Mouse (Mus musculus) frontal cortex, postnatal 36 days (tissue): ENCODE measurements around the gene Olfr983.
A peak's percentile ranks its signal among the peaks of the same experiment; 100 is the strongest.

ENCODE experiments used
- DNase-seq, 2 experiments: peaks; one replicate each; pipeline ENCODE4 v3.0.0; 2022; ENCODE audit warnings: low spot score in 2 of 2

Olfr983 gene

DNA sequence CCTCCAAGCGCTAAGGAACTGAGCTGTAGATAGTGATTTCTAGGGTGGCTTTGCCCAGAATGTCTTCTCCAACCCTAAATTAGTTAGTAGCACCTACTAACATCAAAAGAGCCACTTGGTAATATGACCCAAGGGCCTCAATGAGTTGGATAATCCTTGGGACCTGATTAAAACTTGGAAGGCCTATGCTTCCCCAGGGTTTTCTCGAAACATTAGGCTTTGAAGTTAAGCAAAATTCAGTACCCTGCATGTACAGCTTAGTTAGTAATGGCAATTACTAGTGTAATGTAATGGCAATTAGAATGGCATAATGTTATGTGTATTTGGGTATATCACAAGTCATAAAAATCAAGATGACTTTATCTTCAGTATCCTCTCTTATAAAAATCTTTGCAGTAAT is at the start of gene Olfr983:
Gene Olfr983, minus strand, starts transcription at position 101 of the 400 bp plus-strand sequence.
- no peak for DNase-seq

DNA sequence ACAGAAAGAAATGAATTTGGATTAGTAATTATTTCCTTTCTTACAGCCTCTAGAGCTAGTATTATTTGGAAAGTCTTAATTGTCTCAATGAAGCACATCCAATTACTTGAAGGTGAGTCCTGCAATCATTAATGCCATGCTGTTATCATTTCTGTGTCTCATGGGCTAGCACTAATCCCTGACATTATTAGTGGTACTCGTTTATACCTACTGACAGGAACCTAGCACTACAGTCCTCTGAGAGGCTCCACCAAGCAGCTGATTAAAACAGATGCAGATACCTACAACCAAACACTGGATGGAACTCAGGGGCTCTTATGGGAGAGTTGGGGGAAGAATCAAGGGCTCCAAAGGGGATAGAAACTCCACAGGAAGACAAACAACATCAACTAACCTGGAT is 48.1 kb upstream of the Olfr983 start:
- no peak for DNase-seq

DNA sequence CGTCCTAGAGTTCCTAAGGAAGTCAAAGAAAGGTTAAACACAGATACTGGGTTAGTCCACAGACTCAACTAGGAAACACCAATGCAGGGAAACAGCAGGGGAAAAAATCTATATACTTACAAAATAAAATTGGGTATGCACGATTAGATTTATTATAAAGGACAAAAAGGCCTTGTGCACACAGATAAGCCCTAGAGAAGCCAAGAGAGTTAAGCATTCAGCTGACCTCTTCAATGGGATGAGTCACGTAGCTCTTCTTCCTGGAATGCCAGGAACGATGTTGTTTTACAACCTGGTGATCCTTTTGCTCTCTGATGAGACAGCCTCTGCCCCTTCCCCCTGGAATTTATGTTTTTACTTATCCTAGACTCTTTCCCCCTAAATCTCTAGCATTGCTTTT is 46.1 kb upstream of the Olfr983 start:
- no peak for DNase-seq

DNA sequence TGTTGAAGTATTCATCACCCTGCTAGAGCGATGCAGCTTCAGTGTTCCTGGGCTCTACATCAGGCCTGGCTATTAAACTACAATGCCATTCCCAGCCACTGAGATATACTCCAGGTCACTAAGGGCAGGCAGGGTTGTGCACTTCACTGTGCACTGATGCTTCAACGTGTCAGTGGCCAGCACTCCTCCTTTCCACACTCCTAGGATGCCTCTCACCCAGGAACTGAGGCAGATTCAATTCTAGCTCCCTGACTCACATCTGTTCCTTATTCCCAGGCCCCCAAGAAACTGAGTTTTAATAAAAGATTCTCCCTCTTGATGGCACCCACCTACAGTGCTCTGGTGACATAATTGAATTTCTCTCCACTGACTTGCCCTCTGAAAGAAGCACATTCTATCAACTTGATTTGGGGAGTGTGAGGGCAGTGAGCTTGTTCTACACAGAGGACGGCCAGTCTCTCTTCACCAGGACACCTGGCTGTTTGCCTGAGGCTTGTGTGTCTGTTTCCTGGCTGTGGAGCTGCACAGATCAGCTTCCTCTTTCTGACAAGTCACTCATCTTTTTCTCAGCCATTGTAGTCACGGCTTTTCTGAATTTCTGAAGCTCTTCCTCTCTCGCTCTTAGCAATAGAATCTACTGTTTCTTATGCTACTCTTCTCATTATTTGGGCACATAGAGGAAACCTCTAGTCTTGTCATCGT is 43.7 kb upstream of the Olfr983 start:
- no peak for DNase-seq

DNA sequence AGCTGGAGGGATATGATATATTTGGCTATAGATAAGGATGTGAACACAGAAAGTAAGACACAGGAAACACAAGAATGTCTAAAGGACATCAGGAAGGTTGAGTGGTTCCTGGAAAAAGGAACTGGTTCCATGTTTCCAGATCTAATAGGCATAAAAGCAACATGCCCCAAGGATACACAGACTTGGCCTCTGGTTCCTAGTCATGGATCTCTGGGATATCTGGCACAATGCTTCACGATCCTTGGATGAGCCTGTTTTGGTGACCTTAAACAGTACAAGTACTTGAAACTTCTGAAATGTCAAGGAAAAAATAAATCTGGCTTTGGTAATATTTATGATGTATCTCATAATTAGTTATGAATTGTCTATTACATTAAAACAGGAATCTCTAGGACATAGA is 37.2 kb upstream of the Olfr983 start:
- DNase-seq, result no peak

DNA sequence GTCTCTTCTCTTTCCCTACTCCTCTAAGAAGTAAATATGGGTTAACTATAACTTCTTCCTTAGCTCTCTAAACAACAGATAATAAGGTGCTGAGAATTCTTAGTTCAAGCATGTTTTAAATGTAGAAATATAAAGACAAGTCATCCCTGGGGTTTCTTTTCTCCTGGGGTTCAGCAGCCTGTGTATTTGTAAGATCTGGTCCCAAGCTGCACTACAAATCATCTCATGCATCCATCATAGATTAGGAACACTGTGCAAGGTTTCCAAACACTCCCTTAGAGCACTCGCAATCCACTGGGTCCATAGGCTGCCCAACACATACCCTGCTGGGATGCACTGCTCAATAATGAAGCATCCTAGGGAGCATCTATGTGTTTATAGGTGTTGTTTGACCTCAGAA is 36.7 kb upstream of the Olfr983 start, which contains the start of gene Olfr985:
Gene Olfr985, minus strand, starts transcription at position 101 of the 400 bp plus-strand sequence.
- no peak for DNase-seq

DNA sequence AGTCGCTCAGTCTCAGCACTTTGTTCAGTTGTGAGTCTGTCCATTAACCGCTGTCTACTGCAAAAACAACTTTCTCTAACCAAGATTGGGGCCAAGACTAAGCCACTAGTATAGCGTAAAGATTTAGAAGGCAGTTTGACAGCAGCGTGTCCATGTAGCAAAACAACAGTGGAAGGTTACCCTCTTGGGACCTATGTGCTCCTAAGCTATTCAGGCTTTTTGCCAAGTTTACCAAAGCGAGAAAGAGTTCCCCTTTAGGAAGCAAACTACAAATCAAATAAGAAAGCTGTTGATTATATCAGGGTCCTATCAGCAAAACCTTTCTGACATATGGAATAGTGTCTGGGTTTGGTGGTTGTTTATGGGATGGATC is 23.9 kb upstream of the Olfr983 start:
- DNase-seq, result no peak

DNA sequence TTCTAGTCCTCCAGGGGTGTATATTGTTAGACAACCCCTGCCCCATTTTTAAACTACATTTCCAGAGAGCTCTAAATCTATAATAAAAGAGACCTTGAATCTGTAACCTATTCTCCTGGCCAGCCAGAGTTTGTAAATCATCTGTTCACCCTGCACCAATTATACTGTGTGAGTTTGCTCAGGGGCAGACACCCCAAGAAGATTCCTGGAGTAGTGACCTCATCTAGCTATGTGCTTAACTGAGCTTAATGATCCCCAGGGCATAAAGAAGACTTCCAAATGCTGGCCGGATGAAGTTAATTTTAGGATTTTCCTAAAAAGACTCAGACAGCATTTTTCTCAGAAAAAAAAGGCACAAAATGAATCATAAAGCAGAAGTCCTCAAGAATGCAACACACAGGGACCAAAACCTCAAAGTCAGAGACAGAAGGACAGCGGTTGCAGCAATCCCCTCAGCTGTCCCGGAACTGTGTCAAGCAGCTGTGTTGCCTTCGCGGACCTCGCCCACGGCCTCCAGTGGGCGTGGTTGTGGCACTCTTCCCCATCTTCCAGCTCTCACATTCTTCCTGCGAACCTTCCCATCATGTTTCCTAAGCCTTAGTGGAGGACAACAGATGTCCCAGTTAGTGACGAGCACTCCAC is 23.4 kb upstream of the Olfr983 start:
- DNase-seq, result peak; percentile 18 to 47

DNA sequence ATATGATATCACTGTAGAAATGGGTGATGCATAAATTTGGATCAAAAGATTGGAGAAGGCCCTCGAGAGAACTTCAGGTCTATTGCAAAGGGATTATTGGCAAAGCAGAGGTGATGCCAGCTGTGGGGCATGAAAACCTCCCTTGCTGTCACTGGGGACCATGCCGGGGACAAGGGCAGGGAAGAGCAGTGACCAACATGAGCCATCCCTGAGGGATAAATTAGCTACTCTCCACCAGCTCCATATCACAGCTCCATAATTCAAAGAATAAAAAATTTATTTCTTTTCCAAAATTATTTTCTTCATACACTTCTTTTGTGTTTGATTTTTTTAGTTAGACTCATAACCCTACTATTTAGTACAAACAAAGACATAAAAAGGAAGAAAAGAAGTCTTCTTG is 20.7 kb upstream of the Olfr983 start, which contains the start of gene Olfr984:
Gene Olfr984, minus strand, starts transcription at position 101 of the 400 bp plus-strand sequence.
- DNase-seq, result no peak

DNA sequence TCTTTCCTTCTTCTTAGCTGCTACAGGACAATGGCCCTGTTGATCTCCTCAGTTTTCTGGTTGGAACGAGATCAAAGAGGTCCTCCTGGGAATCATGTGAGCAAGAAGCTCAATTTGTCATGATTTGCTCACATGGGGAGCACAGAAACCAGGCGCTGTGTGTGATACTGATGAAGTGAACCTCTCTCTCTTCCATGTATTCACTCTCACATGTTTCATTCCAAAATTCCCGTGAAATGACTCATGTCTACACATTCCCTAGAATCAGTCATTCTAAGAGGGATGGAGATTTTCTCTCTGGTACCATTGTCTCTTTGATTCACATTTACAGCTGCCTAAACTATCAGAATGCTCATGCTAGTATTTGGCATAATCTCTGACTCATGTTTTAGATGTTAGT is 1.4 kb upstream of the Olfr983 start:
- no peak for DNase-seq

DNA sequence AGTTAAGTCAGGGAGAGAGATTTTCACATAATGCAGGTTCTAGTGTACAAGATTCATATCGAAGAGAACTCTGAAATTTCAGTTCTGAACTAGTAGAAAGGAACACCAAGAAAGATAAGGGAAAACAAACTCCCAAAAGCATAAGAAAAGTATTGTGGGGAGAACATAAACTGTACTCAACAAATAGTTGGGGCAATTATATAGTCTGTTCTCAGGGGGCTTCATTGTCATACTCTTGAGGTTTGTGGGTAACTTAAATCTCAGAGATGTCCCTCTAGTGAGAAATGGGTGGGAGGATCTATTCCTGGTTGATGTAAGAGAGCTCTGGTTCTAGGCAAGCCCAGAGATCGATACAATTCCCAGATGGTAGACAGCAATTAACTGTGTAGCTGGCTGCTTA is 19.9 kb downstream of the Olfr983 start, which contains the start of gene Olfr982:
Gene Olfr982, plus strand, starts transcription at position 301 of the 400 bp plus-strand sequence.
- DNase-seq, result no peak

DNA sequence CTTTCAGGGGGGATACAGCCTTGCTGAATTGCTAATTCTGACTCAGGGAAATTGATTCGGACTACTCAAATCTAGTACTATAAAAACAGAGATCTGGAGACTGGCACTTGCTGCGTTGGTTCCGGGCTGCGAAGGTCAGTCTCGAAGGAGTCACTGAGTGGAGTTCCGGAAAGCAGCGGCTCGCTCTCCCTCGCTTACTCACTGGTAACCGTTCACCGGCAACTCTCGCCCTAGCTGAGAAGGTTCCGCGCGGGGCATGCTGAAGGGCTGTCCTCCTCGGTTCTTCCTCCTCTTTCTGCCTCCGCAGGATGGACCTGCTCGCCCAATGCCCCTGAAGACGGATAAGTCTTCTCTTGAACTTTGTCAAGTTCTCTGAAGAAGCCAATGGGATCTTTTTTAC is 43.3 kb downstream of the Olfr983 start:
- DNase-seq, result no peak
